Mouse (Mus musculus): Measurements from ENCODE around the gene 4930404H24Rik. TPM values are rescaled to one million over a fixed set of nuclear protein-coding genes. Genes with fewer than 3 reads are reported as not detected.

Gene 4930404H24Rik
- polyA plus RNA-seq, 1 experiment from 2014 or later, result not detected

DNA sequence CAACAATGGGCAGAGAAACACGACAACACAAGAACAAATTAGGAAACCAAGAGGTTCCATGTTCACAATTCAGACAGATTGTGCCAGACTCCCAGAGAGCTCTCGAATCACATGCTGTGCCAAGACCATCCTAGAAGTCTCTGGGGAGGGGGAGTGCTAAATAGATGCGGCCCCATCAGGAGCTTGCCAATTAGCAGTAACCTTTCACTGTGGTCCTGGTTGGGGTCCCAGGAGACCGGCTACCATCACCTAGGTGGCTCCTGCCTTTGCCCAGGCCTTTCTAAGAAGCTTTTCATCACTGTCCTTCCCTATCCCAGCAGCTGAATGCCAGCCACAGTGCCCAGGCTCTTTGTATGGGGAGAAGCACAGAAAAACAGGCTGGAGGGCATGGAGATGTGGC lies 8.5 kb upstream of the 4930404H24Rik start:
- Histone ChIP-seq H3K4me1 (ENCODE audit: control insufficient read depth, insufficient read depth, low read length) (peaks cover 12% of the 10 kb centered on the region), H3K36me3 (ENCODE audit: control insufficient read depth, insufficient read depth, low read length) (no peaks in the 10 kb centered on the region), H3K4me2 (ENCODE audit: low read depth, low read length) (no peak overlapping the region), H3K27me3 (replicated peaks; ENCODE audit: control insufficient read depth, insufficient read depth, low read length) (no peaks in the 10 kb centered on the region), H3K27ac (replicated peaks; ENCODE audit: low read depth, low read length) (peak overlapping the region; percentile 49), H3K4me3 (ENCODE audit: low read depth, low read length) (no peak overlapping the region), H3K9me3 (ENCODE audit: control insufficient read depth, low read length) (no peaks in the 10 kb centered on the region), H3K9ac (ENCODE audit: low read depth, low read length) (0 out of 2 replicates have a peak overlapping the region, but pooled peaks have one; percentile 26)
- ATAC-seq (ENCODE audit: low read depth), result no peak
- DNase-seq (ENCODE audit: low spot score), result peak; percentile 23
- 39% methylated on average over 4 of the region's 4 CpGs for WGBS

DNA sequence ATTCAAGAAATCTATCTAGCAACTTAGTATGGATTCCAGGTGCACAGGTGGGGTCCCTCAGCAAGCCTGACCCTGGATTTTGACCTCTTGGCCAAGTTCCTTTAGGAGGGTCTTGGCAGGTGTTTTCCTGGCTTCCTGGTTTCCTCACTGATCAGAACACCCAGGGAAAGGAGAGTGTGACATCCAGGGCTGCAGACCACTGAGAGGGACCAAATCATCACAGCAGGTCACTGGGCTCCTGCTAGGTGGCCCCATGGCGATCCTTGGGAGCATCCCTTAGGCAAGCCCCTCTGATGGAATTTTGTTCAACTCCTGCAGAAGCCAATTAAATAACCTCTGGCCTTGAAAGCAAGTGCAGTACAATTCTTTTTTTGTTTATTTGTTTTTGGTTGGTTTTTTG lies 2.5 kb upstream of the 4930404H24Rik start:
- Histone ChIP-seq H3K4me1 (ENCODE audit: control insufficient read depth, insufficient read depth, low read length) (peaks cover 17% of the 10 kb centered on the region), H3K4me3 (ENCODE audit: low read depth, low read length) (no peak overlapping the region), H3K27ac (replicated peaks; ENCODE audit: low read depth, low read length) (no peak overlapping the region), H3K27me3 (replicated peaks; ENCODE audit: control insufficient read depth, insufficient read depth, low read length) (0 out of 2 replicates have a peak, but pooled peaks cover 15% of the 10 kb centered on the region), H3K36me3 (ENCODE audit: control insufficient read depth, insufficient read depth, low read length) (no peaks in the 10 kb centered on the region), H3K9ac (ENCODE audit: low read depth, low read length) (no peak overlapping the region), H3K9me3 (ENCODE audit: control insufficient read depth, low read length) (no peaks in the 10 kb centered on the region), H3K4me2 (ENCODE audit: low read depth, low read length) (no peak overlapping the region)
- WGBS, result 100% methylated on average over 1 of the region's 1 CpGs
- ATAC-seq (ENCODE audit: low read depth), result no peak
- DNase-seq (ENCODE audit: low spot score), result no peak

GRCm38 (mm10) chr2:153490940-153491339 lies 1.6 kb upstream of the 4930404H24Rik start:
- H3K9me3 ChIP-seq (ENCODE audit: control insufficient read depth, low read length), result no peaks in the 10 kb centered on the region

GRCm38 (mm10) chr2:153491512-153492178 lies 945 bp upstream of the 4930404H24Rik start:
- Histone ChIP-seq H3K27me3 (replicated peaks; ENCODE audit: control insufficient read depth, insufficient read depth, low read length) (0 out of 2 replicates have a peak, but pooled peaks cover 15% of the 10 kb centered on the region), H3K36me3 (ENCODE audit: control insufficient read depth, insufficient read depth, low read length) (no peaks in the 10 kb centered on the region), H3K27ac (replicated peaks; ENCODE audit: low read depth, low read length) (peak overlapping the region; percentile 54), H3K4me2 (ENCODE audit: low read depth, low read length) (peak overlapping the region; percentile 95), H3K9ac (ENCODE audit: low read depth, low read length) (peak overlapping the region; percentile 66), H3K9me3 (ENCODE audit: control insufficient read depth, low read length) (no peaks in the 10 kb centered on the region), H3K4me1 (ENCODE audit: control insufficient read depth, insufficient read depth, low read length) (peaks cover 17% of the 10 kb centered on the region), H3K4me3 (ENCODE audit: low read depth, low read length) (peak overlapping the region; percentile 57)
- 12% methylated on average over 17 of the region's 18 CpGs for WGBS
- ATAC-seq (ENCODE audit: low read depth), result no peak
- no peak for DNase-seq (ENCODE audit: low spot score)

More at GRCm38 (mm10) chr2:153490940-153491339, 1.6 kb upstream of the 4930404H24Rik start:
- H3K9ac ChIP-seq (ENCODE audit: low read depth, low read length), result no peak overlapping the region
- ATAC-seq (ENCODE audit: low read depth), result no peak
- peak; percentile 47 for DNase-seq (ENCODE audit: low spot score)
- WGBS, result 26% methylated on average over 5 of the region's 5 CpGs
- 0 out of 2 replicates have a peak, but pooled peaks cover 15% of the 10 kb centered on the region for H3K27me3 ChIP-seq (replicated peaks; ENCODE audit: control insufficient read depth, insufficient read depth, low read length)
- no peak overlapping the region for H3K4me2 ChIP-seq (ENCODE audit: low read depth, low read length)
- H3K36me3 ChIP-seq (ENCODE audit: control insufficient read depth, insufficient read depth, low read length), result no peaks in the 10 kb centered on the region
- no peak overlapping the region for H3K27ac ChIP-seq (replicated peaks; ENCODE audit: low read depth, low read length)
- H3K4me1 ChIP-seq (ENCODE audit: control insufficient read depth, insufficient read depth, low read length), result peaks cover 17% of the 10 kb centered on the region
- H3K4me3 ChIP-seq (ENCODE audit: low read depth, low read length), result no peak overlapping the region

DNA sequence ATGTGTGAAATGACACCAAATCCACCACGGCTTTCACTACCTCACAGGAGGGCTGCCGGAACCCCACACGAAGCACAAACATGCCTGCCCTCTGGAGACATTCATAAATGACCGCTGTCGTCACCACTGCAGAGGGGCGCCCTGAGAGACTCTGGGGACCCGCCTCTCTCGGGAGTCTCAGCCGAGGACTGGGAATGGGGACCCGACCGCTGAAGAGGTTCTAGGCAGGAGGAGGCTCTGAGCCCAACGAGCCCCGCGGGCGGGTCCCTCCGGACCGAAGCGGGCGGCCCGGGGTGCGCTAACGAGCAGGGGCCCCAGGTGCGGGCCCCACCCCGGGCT lies 442 bp upstream of the 4930404H24Rik start:
- WGBS, result 2% methylated on average over 9 of the region's 24 CpGs
- peak; percentile 32 for DNase-seq (ENCODE audit: low spot score)
- H3K4me2 ChIP-seq (ENCODE audit: low read depth, low read length), result peak overlapping the region; percentile 95
- H3K27me3 ChIP-seq (replicated peaks; ENCODE audit: control insufficient read depth, insufficient read depth, low read length), result 0 out of 2 replicates have a peak, but pooled peaks cover 15% of the 10 kb centered on the region
- no peaks in the 10 kb centered on the region for H3K9me3 ChIP-seq (ENCODE audit: control insufficient read depth, low read length)
- H3K4me3 ChIP-seq (ENCODE audit: low read depth, low read length), result peak overlapping the region; percentile 57
- peak overlapping the region; percentile 66 for H3K9ac ChIP-seq (ENCODE audit: low read depth, low read length)
- H3K36me3 ChIP-seq (ENCODE audit: control insufficient read depth, insufficient read depth, low read length), result no peaks in the 10 kb centered on the region
- peaks cover 17% of the 10 kb centered on the region for H3K4me1 ChIP-seq (ENCODE audit: control insufficient read depth, insufficient read depth, low read length)
- H3K27ac ChIP-seq (replicated peaks; ENCODE audit: low read depth, low read length), result peak overlapping the region; percentile 54
- peak; percentile 27 for ATAC-seq (ENCODE audit: low read depth)

- Histone ChIP-seq H3K27me3 (replicated peaks; ENCODE audit: control insufficient read depth, insufficient read depth, low read length) (0 out of 2 replicates have a peak, but pooled peaks cover 15% of the 10 kb centered on the region), H3K9me3 (ENCODE audit: control insufficient read depth, low read length) (no peaks in the 10 kb centered on the region), H3K4me2 (ENCODE audit: low read depth, low read length) (peak overlapping the region; percentile 95), H3K4me1 (ENCODE audit: control insufficient read depth, insufficient read depth, low read length) (peaks cover 17% of the 10 kb centered on the region), H3K36me3 (ENCODE audit: control insufficient read depth, insufficient read depth, low read length) (no peaks in the 10 kb centered on the region), H3K27ac (replicated peaks; ENCODE audit: low read depth, low read length) (no peak overlapping the region), H3K9ac (ENCODE audit: low read depth, low read length) (no peak overlapping the region), H3K4me3 (ENCODE audit: low read depth, low read length) (peak overlapping the region; percentile 57; the same call in 1 of the 2 replicates)
- DNase-seq (ENCODE audit: low spot score) (no peak), ATAC-seq (ENCODE audit: low read depth) (no peak)
- WGBS, result 29% methylated on average over 2 of the region's 2 CpGs
These were observed 772 bp downstream of the 4930404H24Rik start for GRCm38 (mm10) chr2:153493393-153493731.

DNA sequence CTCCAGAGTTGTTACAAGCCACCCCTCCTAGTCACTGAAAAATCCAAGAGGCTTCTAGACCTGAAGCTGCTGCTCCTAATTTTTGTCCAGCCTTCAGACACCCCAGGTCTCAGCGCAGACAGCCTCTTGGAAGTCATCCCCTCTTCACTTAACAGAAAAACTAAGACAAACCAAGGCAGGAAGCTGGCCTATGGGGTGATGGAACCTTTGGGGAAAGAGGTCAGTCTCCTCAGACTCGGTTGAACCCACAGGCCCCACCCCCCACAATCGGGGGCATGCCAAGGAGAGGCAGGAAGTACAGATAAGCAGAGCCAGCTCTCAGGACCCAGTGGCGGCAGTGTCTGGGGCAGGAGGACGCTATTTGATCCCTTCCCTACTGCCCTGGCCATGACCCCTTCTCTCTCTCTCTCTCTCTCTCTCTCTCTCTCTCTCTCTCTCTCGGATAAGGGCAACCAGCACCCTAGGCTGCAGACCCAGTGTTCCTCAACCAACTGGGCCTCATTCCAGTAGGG lies 1.2 kb downstream of the 4930404H24Rik start:
- WGBS, result 21% methylated on average over 5 of the region's 6 CpGs
- Histone ChIP-seq H3K4me2 (ENCODE audit: low read depth, low read length) (no peak overlapping the region; the same call in 1 of the 2 replicates), H3K4me3 (ENCODE audit: low read depth, low read length) (no peak overlapping the region), H3K9ac (ENCODE audit: low read depth, low read length) (no peak overlapping the region), H3K36me3 (ENCODE audit: control insufficient read depth, insufficient read depth, low read length) (no peaks in the 10 kb centered on the region), H3K27ac (replicated peaks; ENCODE audit: low read depth, low read length) (no peak overlapping the region), H3K27me3 (replicated peaks; ENCODE audit: control insufficient read depth, insufficient read depth, low read length) (0 out of 2 replicates have a peak, but pooled peaks cover 15% of the 10 kb centered on the region), H3K9me3 (ENCODE audit: control insufficient read depth, low read length) (no peaks in the 10 kb centered on the region), H3K4me1 (ENCODE audit: control insufficient read depth, insufficient read depth, low read length) (peaks cover 17% of the 10 kb centered on the region)
- peak; percentile 1; the same call in 1 of the 2 replicates for ATAC-seq (ENCODE audit: low read depth)
- DNase-seq (ENCODE audit: low spot score), result peak; percentile 37

DNA sequence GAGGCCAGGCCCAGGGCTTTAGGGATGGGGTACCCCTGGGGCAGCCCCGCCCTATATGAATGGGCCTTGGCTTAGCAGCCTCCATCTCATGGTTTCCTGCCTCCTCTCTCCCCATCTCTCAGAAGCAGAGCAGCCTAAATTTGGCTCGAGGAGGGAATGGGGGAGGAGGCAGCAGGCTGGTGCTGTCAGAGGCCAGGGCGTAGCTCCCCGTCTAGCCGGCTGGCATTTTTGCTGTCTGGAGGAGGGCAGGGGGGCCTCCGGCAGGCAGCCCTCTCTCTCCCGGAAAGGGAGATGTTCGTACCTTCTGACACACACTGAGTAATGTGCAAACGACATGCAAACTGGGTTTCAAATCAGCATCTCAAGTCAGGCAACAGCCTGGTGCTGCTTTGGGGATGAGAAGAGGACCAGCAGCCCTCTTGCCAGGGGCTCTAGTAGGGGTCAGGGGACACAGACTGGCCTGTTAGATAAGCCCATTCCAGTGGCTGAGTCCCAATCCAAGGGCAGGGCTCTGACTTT lies 1.8 kb downstream of the 4930404H24Rik start:
- Histone ChIP-seq H3K4me1 (ENCODE audit: control insufficient read depth, insufficient read depth, low read length) (peaks cover 17% of the 10 kb centered on the region), H3K27ac (replicated peaks; ENCODE audit: low read depth, low read length) (peak overlapping the region; percentile 57), H3K9ac (ENCODE audit: low read depth, low read length) (no peak overlapping the region), H3K4me3 (ENCODE audit: low read depth, low read length) (no peak overlapping the region), H3K27me3 (replicated peaks; ENCODE audit: control insufficient read depth, insufficient read depth, low read length) (0 out of 2 replicates have a peak, but pooled peaks cover 15% of the 10 kb centered on the region), H3K4me2 (ENCODE audit: low read depth, low read length) (no peak overlapping the region; the same call in 1 of the 2 replicates), H3K36me3 (ENCODE audit: control insufficient read depth, insufficient read depth, low read length) (no peaks in the 10 kb centered on the region), H3K9me3 (ENCODE audit: control insufficient read depth, low read length) (no peaks in the 10 kb centered on the region)
- peak; percentile 11; the same call in 1 of the 2 replicates for ATAC-seq (ENCODE audit: low read depth)
- 17% methylated on average over 9 of the region's 9 CpGs for WGBS
- peak; percentile 70 for DNase-seq (ENCODE audit: low spot score)

Data from embryonic facial prominence, embryonic 14.5 days (tissue).